Mouse (Mus musculus) E14TG2a.4 (cell line): ENCODE data around the gene Immp2l.

Source experiments
- CTCF ChIP-seq: conservative IDR thresholded peaks from 2 replicates; pipeline ENCODE4 v1.5.1; 2014; ENCODE audit warnings: low read length
- POU5F1 ChIP-seq: IDR thresholded peaks from 2 replicates; pipeline ENCODE4 v1.6.1; 2014; ENCODE audit warnings: low read length, borderline replicate concordance

DNA sequence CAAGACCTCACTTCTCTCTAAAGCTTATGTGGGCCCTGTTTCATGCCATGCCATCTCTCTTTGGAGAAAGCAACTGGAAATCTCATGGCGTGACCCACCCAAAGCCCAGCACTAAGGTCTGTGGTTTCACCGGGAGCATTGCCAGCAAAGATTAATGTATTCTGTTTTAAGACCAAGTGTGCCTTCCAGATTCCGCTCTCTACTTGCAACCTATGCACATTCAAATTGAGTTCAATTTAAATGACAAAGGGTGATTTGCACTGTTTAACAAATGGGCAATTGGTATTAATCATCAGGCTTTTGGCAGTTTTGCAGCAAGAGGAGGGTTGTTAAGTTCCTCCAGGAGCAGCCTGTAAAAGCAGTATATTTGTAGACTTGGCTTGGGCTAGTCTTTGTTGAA lies 703.3 kb downstream of the Immp2l start:
- TF ChIP-seq POU5F1 (peak; percentile 93), CTCF (no peak)
